ENCODE assay signal across 9 mouse cellular contexts in genomic region chr10:59812939-59813338, GRCm38 (mm10).
DNase-seq lines count a peak whose midpoint lies in the region; ATAC-seq and TF ChIP-seq lines count a peak whose summit lies in the region.
"Had no signal": no experiment of that assay in that cellular context is flagged by ENCODE, and none has a peak within 500 bp of the region (broad histone marks: within the 10 kb centered on the region; RNA-seq: fewer than 3 reads in every experiment).

No protein-coding gene starts in this region.

- TF ChIP-seq CTCF in gastrocnemius, adult 2 months (IDR thresholded peaks at IDR 0.05), result peak; percentile 35; the same call in 1 of the 2 replicates

- no peak for ATAC-seq in midbrain, embryonic 16.5 days
- 0 out of 2 replicates have a peak, but pooled peaks have one; percentile 13 for ATAC-seq in limb, embryonic 13.5 days (ENCODE audit: low FRiP score, low read depth)
- ATAC-seq: intestine, embryonic 16.5 days had no signal

- no peaks in the 10 kb centered on the region for H3K9me3 ChIP-seq in midbrain, embryonic 10.5 days (replicated peaks)
- H3K9me3 ChIP-seq in midbrain, embryonic 16.5 days (replicated peaks; ENCODE audit: control insufficient read depth, low read length, poor library complexity, severe bottlenecking), result no peaks in the 10 kb centered on the region
- no peaks in the 10 kb centered on the region for H3K9me3 ChIP-seq in limb, embryonic 13.5 days

- no peak overlapping the region for H3K4me3 ChIP-seq in gastrocnemius, adult 2 months
- no peak overlapping the region for H3K4me3 ChIP-seq in midbrain, embryonic 10.5 days
- H3K4me3 ChIP-seq in midbrain, embryonic 16.5 days (ENCODE audit: low read depth, low read length), result no peak overlapping the region
- no peak overlapping the region for H3K4me3 ChIP-seq in limb, embryonic 13.5 days

- peaks cover 4% of the 10 kb centered on the region; the same call in 1 of the 2 replicates for H3K36me3 ChIP-seq in midbrain, embryonic 10.5 days
- H3K36me3 ChIP-seq in midbrain, embryonic 16.5 days (ENCODE audit: control insufficient read depth, insufficient read depth, low read length), result no peaks in the 10 kb centered on the region
- peaks cover 14% of the 10 kb centered on the region for H3K36me3 ChIP-seq in limb, embryonic 13.5 days

- H3K4me1 ChIP-seq in midbrain, embryonic 10.5 days, result peaks cover 8% of the 10 kb centered on the region
- H3K4me1 ChIP-seq in midbrain, embryonic 16.5 days (ENCODE audit: control insufficient read depth, insufficient read depth, low read length), result no peaks in the 10 kb centered on the region; the same call in 1 of the 2 replicates
- H3K4me1 ChIP-seq in limb, embryonic 13.5 days, result peaks cover 16% of the 10 kb centered on the region

- H3K27ac ChIP-seq in gastrocnemius, adult 2 months, result no peak overlapping the region
- H3K27ac ChIP-seq in midbrain, embryonic 10.5 days (replicated peaks), result no peak overlapping the region
- H3K27ac ChIP-seq in midbrain, embryonic 16.5 days (ENCODE audit: low read length), result no peak overlapping the region
- H3K27ac ChIP-seq in limb, embryonic 13.5 days, result 0 out of 2 replicates have a peak overlapping the region, but pooled peaks have one; percentile 6

- H3K4me2 ChIP-seq in midbrain, embryonic 16.5 days (ENCODE audit: low read length), result no peak overlapping the region
- no peak overlapping the region for H3K4me2 ChIP-seq in limb, embryonic 13.5 days (replicated peaks)

- 30% methylated on average over 13 of the region's 13 CpGs for WGBS in midbrain, embryonic 10.5 days
- 16% methylated on average over 13 of the region's 13 CpGs for WGBS in midbrain, embryonic 16.5 days
- 35% methylated on average over 13 of the region's 13 CpGs for WGBS in limb, embryonic 13.5 days

- no peak for DNase-seq in gastrocnemius, adult 2 months
- DNase-seq in gastrocnemius, adult 8-10 months (ENCODE audit: low spot score in 2 of 2), result no peak
- peak; percentile 48 for DNase-seq in midbrain, embryonic 10.5 days (ENCODE audit: low spot score)
- peak; percentile 25 for DNase-seq in retina, postnatal 7 days (ENCODE audit: low read depth, low spot score)
- no peak for DNase-seq in cerebellum, adult 9-11 months
- no peak for DNase-seq in adrenal gland, adult 18-20 months (ENCODE audit: low spot score in 2 of 2)

- H3K27me3 ChIP-seq in midbrain, embryonic 10.5 days (ENCODE audit: low read depth, poor library complexity, severe bottlenecking), result no peaks in the 10 kb centered on the region
- no peaks in the 10 kb centered on the region for H3K27me3 ChIP-seq in midbrain, embryonic 16.5 days (ENCODE audit: control insufficient read depth, insufficient read depth, low read depth, low read length)
- no peaks in the 10 kb centered on the region for H3K27me3 ChIP-seq in limb, embryonic 13.5 days

- H3K9ac ChIP-seq in midbrain, embryonic 16.5 days (ENCODE audit: low read depth, low read length), result no peak overlapping the region
- H3K9ac ChIP-seq in limb, embryonic 13.5 days, result no peak overlapping the region

- intact Hi-C loops in gastrocnemius, adult 2 months (cut with DNase I), result no loop called here

Comparison
In these comparisons a context has a peak if more than half of its experiments do, and no peak if none do; other contexts are left out.
1. DNase-seq: peak in midbrain, embryonic 10.5 days (single experiment) and retina, postnatal 7 days (single experiment); none in gastrocnemius, adult 2 months (single experiment), gastrocnemius, adult 8-10 months (0 of 2), cerebellum, adult 9-11 months (single experiment) and adrenal gland, adult 18-20 months (0 of 2).